ENCODE assay signal across 29 mouse cellular contexts in the genomic region with DNA sequence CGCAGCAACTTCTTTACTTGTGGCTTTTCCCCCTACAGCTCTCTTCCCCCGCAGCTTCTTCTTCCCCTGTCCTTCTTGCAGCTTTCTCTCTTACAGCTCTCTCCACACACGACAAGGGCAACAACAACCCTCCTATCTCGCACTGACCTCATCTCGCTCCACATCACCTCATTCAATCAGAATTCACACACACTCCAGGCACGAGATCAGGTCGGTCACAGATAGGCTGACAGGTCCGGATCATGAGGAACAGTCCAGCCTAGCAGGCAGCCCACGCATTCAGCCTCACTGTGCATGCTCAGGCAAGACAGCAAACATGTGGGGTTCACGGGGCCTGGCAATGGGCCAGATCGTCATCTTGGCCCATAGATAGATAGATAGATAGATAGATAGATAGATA. TPM values are rescaled to one million over a fixed set of nuclear protein-coding genes. Genes with fewer than 3 reads are reported as not detected.
DNase-seq lines count a peak whose midpoint lies in the region; ATAC-seq and TF ChIP-seq lines count a peak whose summit lies in the region.
"Had no signal": no experiment of that assay in that cellular context is flagged by ENCODE, and none has a peak within 500 bp of the region (broad histone marks: within the 10 kb centered on the region; RNA-seq: fewer than 3 reads in every experiment).

No protein-coding gene starts in this region.

- DNase-seq in heart, adult 11 months: peak; percentile 74
- DNase-seq in heart, postnatal 36 days: no peak
- peak; percentile 75 for DNase-seq in layer of hippocampus, adult 9-11 months
- DNase-seq in layer of hippocampus, adult 8-10 months (ENCODE audit: low spot score in 2 of 2): no peak
- peak; percentile 15 for DNase-seq in liver, embryonic 11.5 days (ENCODE audit: low spot score)
- no peak for DNase-seq in liver, postnatal 0 days
- peak; percentile 35 for DNase-seq in testis, postnatal 10 days (ENCODE audit: low spot score)
- DNase-seq in testis, postnatal 14 days (ENCODE audit: low spot score): no peak
- DNase-seq: adrenal gland, adult 2 months; adrenal gland, postnatal 10 days; adrenal gland, postnatal 25 days; B cell, adult 2 months; cerebellum, adult 11 months; cerebellum, adult 18-20 months; cerebellum, adult 8-10 months; cerebellum, adult 9-11 months; cerebellum, postnatal 14 days; cerebellum, postnatal 36 days; embryo, embryonic 11 days had no signal

- H3K4me1 ChIP-seq in liver, embryonic 11.5 days (replicated peaks; ENCODE audit: control insufficient read depth, insufficient read depth, low read length): no peaks in the 10 kb centered on the region
- no peaks in the 10 kb centered on the region; the same call in 1 of the 2 replicates for H3K4me1 ChIP-seq in liver, postnatal 0 days (ENCODE audit: insufficient read depth)
- H3K4me1 ChIP-seq: embryonic facial prominence, embryonic 13.5 days; embryonic facial prominence, embryonic 15.5 days; forebrain, embryonic 10.5 days; forebrain, embryonic 12.5 days had no signal

- no peaks in the 10 kb centered on the region for H3K9me3 ChIP-seq in liver, embryonic 11.5 days (ENCODE audit: control insufficient read depth, low read length)
- H3K9me3 ChIP-seq in liver, postnatal 0 days (ENCODE audit: low read length): no peaks in the 10 kb centered on the region
- H3K9me3 ChIP-seq: embryonic facial prominence, embryonic 13.5 days; embryonic facial prominence, embryonic 15.5 days; G1E had no signal

- H3K27ac ChIP-seq in liver, embryonic 11.5 days (ENCODE audit: low read depth, low read length): no peak overlapping the region
- no peak overlapping the region for H3K27ac ChIP-seq in liver, postnatal 0 days (ENCODE audit: low read depth)
- H3K27ac ChIP-seq: embryonic facial prominence, embryonic 13.5 days; embryonic facial prominence, embryonic 15.5 days; forebrain, embryonic 10.5 days; forebrain, embryonic 12.5 days had no signal

- H3K4me3 ChIP-seq in liver, embryonic 11.5 days (ENCODE audit: low read depth, low read length): no peak overlapping the region
- H3K4me3 ChIP-seq in liver, postnatal 0 days (ENCODE audit: low read depth, low read length): no peak overlapping the region
- H3K4me3 ChIP-seq: embryonic facial prominence, embryonic 13.5 days; embryonic facial prominence, embryonic 15.5 days; erythroblast, embryonic 14.5 days; forebrain, embryonic 10.5 days; forebrain, embryonic 12.5 days had no signal

- H3K27me3 ChIP-seq in liver, embryonic 11.5 days (replicated peaks; ENCODE audit: control insufficient read depth, insufficient read depth, low read length): no peaks in the 10 kb centered on the region
- H3K27me3 ChIP-seq in liver, postnatal 0 days (ENCODE audit: insufficient read depth, low read length): no peaks in the 10 kb centered on the region
- H3K27me3 ChIP-seq: CH12.LX; embryonic facial prominence, embryonic 13.5 days; embryonic facial prominence, embryonic 15.5 days; forebrain, embryonic 12.5 days had no signal

- no peak for TF ChIP-seq CTCF in liver, postnatal 0 days (IDR thresholded peaks at IDR 0.05; ENCODE audit: low read depth)

- no peak for ATAC-seq in liver, embryonic 11.5 days (replicated peaks; ENCODE audit: low FRiP score)
- no peak for ATAC-seq in liver, postnatal 0 days
- ATAC-seq: CD4-positive, CD25-positive, alpha-beta regulatory T cell, adult 4 months; forebrain, embryonic 14.5 days had no signal

- no peak overlapping the region for H3K9ac ChIP-seq in liver, embryonic 11.5 days (ENCODE audit: low read depth, low read length)
- H3K9ac ChIP-seq in liver, postnatal 0 days (replicated peaks): no peak overlapping the region
- H3K9ac ChIP-seq: embryonic facial prominence, embryonic 13.5 days; embryonic facial prominence, embryonic 15.5 days; forebrain, embryonic 12.5 days had no signal

- 76% methylated on average over 11 of the region's 11 CpGs for WGBS in liver, embryonic 11.5 days
- 76% methylated on average over 11 of the region's 11 CpGs for WGBS in liver, postnatal 0 days (ENCODE audit: insufficient replicate concordance)

- no peak overlapping the region for H3K4me2 ChIP-seq in liver, embryonic 11.5 days
- no peak overlapping the region for H3K4me2 ChIP-seq in liver, postnatal 0 days (ENCODE audit: low read depth, low read length)
- H3K4me2 ChIP-seq: embryonic facial prominence, embryonic 13.5 days; embryonic facial prominence, embryonic 15.5 days; forebrain, embryonic 12.5 days had no signal

- no peak for TF ChIP-seq EP300 in liver, postnatal 0 days (IDR thresholded peaks at IDR 0.05; ENCODE audit: low read depth)

- intact Hi-C loops in heart, postnatal 36 days (cut with DNase I): no loop called here

- H3K36me3 ChIP-seq in liver, embryonic 11.5 days (ENCODE audit: control insufficient read depth, insufficient read depth, low read length): no peaks in the 10 kb centered on the region
- no peaks in the 10 kb centered on the region for H3K36me3 ChIP-seq in liver, postnatal 0 days (replicated peaks; ENCODE audit: insufficient read depth, low read length)
- H3K36me3 ChIP-seq: embryonic facial prominence, embryonic 13.5 days; embryonic facial prominence, embryonic 15.5 days; forebrain, embryonic 10.5 days; forebrain, embryonic 12.5 days; G1E had no signal

RNA-seq across cellular contexts. Expression of gene Insr, which starts 30.2 kb away (rescaled TPM):
- total RNA-seq in heart, postnatal 36 days (2021): 100 to 1,000 TPM; 120 to 153 TPM
- 10 to 100 TPM; 49.8 to 58.2 (median 50.7) TPM for total RNA-seq in layer of hippocampus, adult 8-10 months (2022)
- 26.5 and 34.5 TPM in 2 replicates for polyA plus RNA-seq in liver, embryonic 11.5 days (2014; fragmentation: Nextera tagmentation; extraction: Ambion mirVana)
- 28.9 and 31.3 TPM in 2 replicates for polyA plus RNA-seq in liver, postnatal 0 days (2015; fragmentation: Nextera tagmentation; extraction: Ambion mirVana)

RNA-seq across cellular contexts. Expression of gene A430078G23Rik, which starts 43.6 kb away (rescaled TPM):
- under 1 TPM; 0.30 to 0.53 TPM for total RNA-seq in heart, postnatal 36 days (2021)
- not detected for total RNA-seq in layer of hippocampus, adult 8-10 months (2022)
- polyA plus RNA-seq in liver, embryonic 11.5 days (2014; fragmentation: Nextera tagmentation; extraction: Ambion mirVana): 0.32 and 0.40 TPM in 2 replicates
- 1.2 and 1.7 TPM in 2 replicates for polyA plus RNA-seq in liver, postnatal 0 days (2015; fragmentation: Nextera tagmentation; extraction: Ambion mirVana)
- total RNA-seq: CH12.LX had no signal
- polyA plus RNA-seq: adrenal gland, adult 2 months; embryonic facial prominence, embryonic 11.5 days; embryonic facial prominence, embryonic 13.5 days; erythroblast, embryonic 14.5 days; forebrain, embryonic 10.5 days had no signal

Comparison
In these comparisons a context has a peak if more than half of its experiments do, and no peak if none do; other contexts are left out.
1. DNase-seq: peak in heart, adult 11 months (single experiment), layer of hippocampus, adult 9-11 months (single experiment), liver, embryonic 11.5 days (single experiment) and testis, postnatal 10 days (single experiment); none in heart, postnatal 36 days (0 of 2), layer of hippocampus, adult 8-10 months (0 of 2), liver, postnatal 0 days (single experiment) and testis, postnatal 14 days (single experiment).